Mouse (Mus musculus): Measurements from ENCODE around the gene Tmem132c. TPM values are rescaled to one million over a fixed set of nuclear protein-coding genes. Genes with fewer than 3 reads are reported as not detected.

The Tmem132c gene
- polyA plus RNA-seq (2012; fragmentation: generic; extraction: Trizol): 0.06 TPM
- long read RNA-seq, experiment 1: 0 reads
- long read RNA-seq, experiment 2: 0 reads

- TF ChIP-seq MYOD1 (IDR thresholded peaks at IDR 0.05; ENCODE audit: control insufficient read depth, insufficient read length, low read depth) (no peak), USF1 (IDR thresholded peaks at IDR 0.05; ENCODE audit: low read depth) (no peak), MAX (IDR thresholded peaks at IDR 0.05) (no peak)
- H3K4me3 ChIP-seq (ENCODE audit: insufficient read depth, poor library complexity, severe bottlenecking): no peak within 1 kb of the TSS
- H3K27me3 ChIP-seq (ENCODE audit: control insufficient read depth, insufficient read depth, insufficient read length): no peaks in the 10 kb centered on the region
- H3ac ChIP-seq (ENCODE audit: control insufficient read depth, insufficient read length, low read depth): no peak within 1 kb of the TSS
- no peaks in the 10 kb centered on the region for H3K79me2 ChIP-seq (ENCODE audit: control insufficient read depth, insufficient read depth)
- H3K36me3 ChIP-seq (ENCODE audit: control insufficient read depth, insufficient read depth): no peaks in the 10 kb centered on the region
- no peaks in the 10 kb centered on the region for H3K79me3 ChIP-seq (ENCODE audit: low read depth)
These were observed at the start of gene Tmem132c for GRCm38 (mm10) chr5:127241136-127241924. TSS of gene Tmem132c (plus strand) at chr5:127241808.

DNA sequence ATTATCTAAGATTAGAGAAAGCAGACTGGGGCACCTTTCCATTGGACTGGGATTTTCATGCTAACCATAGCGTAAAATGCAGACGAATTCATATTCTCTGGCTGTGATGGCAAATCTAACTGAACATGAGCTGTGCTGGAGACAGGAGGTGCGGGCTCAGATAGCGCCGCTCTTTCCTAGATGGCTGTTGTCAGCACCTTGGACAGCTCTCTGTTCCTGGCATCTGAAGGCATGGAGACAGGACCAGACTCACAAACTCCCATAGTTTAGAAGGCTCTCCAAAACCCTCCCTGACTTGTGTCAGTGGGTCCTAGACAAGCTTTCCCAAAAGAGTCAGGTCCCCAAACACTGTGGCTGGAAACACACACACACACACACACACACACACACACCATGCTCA lies 49.7 kb upstream of the Tmem132c start:
- Histone ChIP-seq H3K36me3 (ENCODE audit: control insufficient read depth, insufficient read depth) (no peaks in the 10 kb centered on the region), H3K4me3 (ENCODE audit: insufficient read depth, poor library complexity, severe bottlenecking) (no peak overlapping the region), H3K79me3 (ENCODE audit: low read depth) (no peaks in the 10 kb centered on the region), H3K79me2 (ENCODE audit: control insufficient read depth, insufficient read depth) (no peaks in the 10 kb centered on the region), H3ac (ENCODE audit: control insufficient read depth, insufficient read length, low read depth) (no peak overlapping the region), H3K27me3 (ENCODE audit: control insufficient read depth, insufficient read depth, insufficient read length) (no peaks in the 10 kb centered on the region)
- no peak for TF ChIP-seq CEBPB (IDR thresholded peaks at IDR 0.05; ENCODE audit: low read depth)
- TF ChIP-seq FOSL1 (IDR thresholded peaks at IDR 0.05; ENCODE audit: insufficient read depth, low read length, poor library complexity, severe bottlenecking): no peak
- TF ChIP-seq CTCF (IDR thresholded peaks at IDR 0.05; ENCODE audit: control insufficient read depth, insufficient read depth, insufficient read length): no peak
- TF ChIP-seq MYOG (IDR thresholded peaks at IDR 0.05; ENCODE audit: control insufficient read depth, extremely low read depth, insufficient read length): no peak

DNA sequence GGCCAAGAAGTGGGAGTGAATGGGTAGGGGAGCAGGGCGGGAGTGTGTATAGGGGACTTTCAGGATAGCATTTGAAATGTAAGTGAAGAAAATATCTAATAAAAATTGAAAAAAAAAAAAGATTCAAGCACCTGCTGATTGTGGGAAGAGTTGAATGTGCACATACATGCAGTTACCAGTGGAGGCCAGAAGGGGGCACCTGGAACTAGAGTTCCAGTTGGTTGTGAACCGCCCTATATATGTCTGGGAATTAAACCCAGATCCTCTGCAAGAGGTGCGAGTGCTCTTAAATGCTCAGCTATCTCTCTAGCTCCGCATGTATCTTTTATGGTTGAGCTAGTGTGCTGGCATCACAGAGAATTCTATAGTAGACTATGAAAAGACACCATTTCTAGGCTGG lies 42.8 kb upstream of the Tmem132c start:
- TF ChIP-seq MYOD1 (IDR thresholded peaks at IDR 0.05; ENCODE audit: control insufficient read depth, insufficient read length, low read depth) (no peak), MAX (IDR thresholded peaks at IDR 0.05) (no peak), CTCF (IDR thresholded peaks at IDR 0.05; ENCODE audit: control insufficient read depth, insufficient read depth, insufficient read length) (no peak), USF1 (IDR thresholded peaks at IDR 0.05; ENCODE audit: low read depth) (no peak), FOSL1 (IDR thresholded peaks at IDR 0.05; ENCODE audit: insufficient read depth, low read length, poor library complexity, severe bottlenecking) (no peak), MYOG (IDR thresholded peaks at IDR 0.05; ENCODE audit: control insufficient read depth, extremely low read depth, insufficient read length) (no peak), CEBPB (IDR thresholded peaks at IDR 0.05; ENCODE audit: low read depth) (no peak)
- H3ac ChIP-seq (ENCODE audit: control insufficient read depth, insufficient read length, low read depth): no peak overlapping the region
- H3K27me3 ChIP-seq (ENCODE audit: control insufficient read depth, insufficient read depth, insufficient read length): no peaks in the 10 kb centered on the region
- no peaks in the 10 kb centered on the region for H3K79me2 ChIP-seq (ENCODE audit: control insufficient read depth, insufficient read depth)
- no peaks in the 10 kb centered on the region for H3K79me3 ChIP-seq (ENCODE audit: low read depth)
- H3K36me3 ChIP-seq (ENCODE audit: control insufficient read depth, insufficient read depth): no peaks in the 10 kb centered on the region
- H3K4me3 ChIP-seq (ENCODE audit: insufficient read depth, poor library complexity, severe bottlenecking): no peak overlapping the region

GRCm38 (mm10) chr5:127204881-127205280 lies 36.7 kb upstream of the Tmem132c start:
- Histone ChIP-seq H3K27me3 (ENCODE audit: control insufficient read depth, insufficient read depth, insufficient read length) (no peaks in the 10 kb centered on the region), H3K79me3 (ENCODE audit: low read depth) (no peaks in the 10 kb centered on the region), H3K4me3 (ENCODE audit: insufficient read depth, poor library complexity, severe bottlenecking) (no peak overlapping the region), H3ac (ENCODE audit: control insufficient read depth, insufficient read length, low read depth) (no peak overlapping the region), H3K36me3 (ENCODE audit: control insufficient read depth, insufficient read depth) (no peaks in the 10 kb centered on the region), H3K79me2 (ENCODE audit: control insufficient read depth, insufficient read depth) (no peaks in the 10 kb centered on the region)
- TF ChIP-seq FOSL1 (IDR thresholded peaks at IDR 0.05; ENCODE audit: insufficient read depth, low read length, poor library complexity, severe bottlenecking) (no peak), MYOD1 (IDR thresholded peaks at IDR 0.05; ENCODE audit: control insufficient read depth, insufficient read length, low read depth) (no peak), CTCF (IDR thresholded peaks at IDR 0.05; ENCODE audit: control insufficient read depth, insufficient read depth, insufficient read length) (no peak)

GRCm38 (mm10) chr5:127216389-127216788 lies 25.2 kb upstream of the Tmem132c start:
- Histone ChIP-seq H3ac (ENCODE audit: control insufficient read depth, insufficient read length, low read depth) (no peak overlapping the region), H3K27me3 (ENCODE audit: control insufficient read depth, insufficient read depth, insufficient read length) (no peaks in the 10 kb centered on the region), H3K4me3 (ENCODE audit: insufficient read depth, poor library complexity, severe bottlenecking) (no peak overlapping the region), H3K36me3 (ENCODE audit: control insufficient read depth, insufficient read depth) (no peaks in the 10 kb centered on the region), H3K79me3 (ENCODE audit: low read depth) (no peaks in the 10 kb centered on the region), H3K79me2 (ENCODE audit: control insufficient read depth, insufficient read depth) (no peaks in the 10 kb centered on the region)
- TF ChIP-seq USF1 (IDR thresholded peaks at IDR 0.05; ENCODE audit: low read depth): no peak
- TF ChIP-seq CEBPB (IDR thresholded peaks at IDR 0.05; ENCODE audit: low read depth): no peak
- TF ChIP-seq FOSL1 (IDR thresholded peaks at IDR 0.05; ENCODE audit: insufficient read depth, low read length, poor library complexity, severe bottlenecking): no peak
- no peak for TF ChIP-seq MYOD1 (IDR thresholded peaks at IDR 0.05; ENCODE audit: control insufficient read depth, insufficient read length, low read depth)
- no peak for TF ChIP-seq MAX (IDR thresholded peaks at IDR 0.05)
- TF ChIP-seq CTCF (IDR thresholded peaks at IDR 0.05; ENCODE audit: control insufficient read depth, insufficient read depth, insufficient read length): no peak
- TF ChIP-seq MYOG (IDR thresholded peaks at IDR 0.05; ENCODE audit: control insufficient read depth, extremely low read depth, insufficient read length): no peak

- TF ChIP-seq FOSL1 (IDR thresholded peaks at IDR 0.05; ENCODE audit: insufficient read depth, low read length, poor library complexity, severe bottlenecking) (no peak), CTCF (IDR thresholded peaks at IDR 0.05; ENCODE audit: control insufficient read depth, insufficient read depth, insufficient read length) (no peak), MYOG (IDR thresholded peaks at IDR 0.05; ENCODE audit: control insufficient read depth, extremely low read depth, insufficient read length) (no peak), MAX (IDR thresholded peaks at IDR 0.05) (no peak), CEBPB (IDR thresholded peaks at IDR 0.05; ENCODE audit: low read depth) (no peak), USF1 (IDR thresholded peaks at IDR 0.05; ENCODE audit: low read depth) (no peak), MYOD1 (IDR thresholded peaks at IDR 0.05; ENCODE audit: control insufficient read depth, insufficient read length, low read depth) (no peak)
These were observed 23.9 kb upstream of the Tmem132c start for GRCm38 (mm10) chr5:127217725-127218124.

More at GRCm38 (mm10) chr5:127217725-127218124, 23.9 kb upstream of the Tmem132c start:
- no peak overlapping the region for H3ac ChIP-seq (ENCODE audit: control insufficient read depth, insufficient read length, low read depth)
- no peaks in the 10 kb centered on the region for H3K27me3 ChIP-seq (ENCODE audit: control insufficient read depth, insufficient read depth, insufficient read length)
- no peaks in the 10 kb centered on the region for H3K36me3 ChIP-seq (ENCODE audit: control insufficient read depth, insufficient read depth)
- H3K79me2 ChIP-seq (ENCODE audit: control insufficient read depth, insufficient read depth): no peaks in the 10 kb centered on the region
- no peaks in the 10 kb centered on the region for H3K79me3 ChIP-seq (ENCODE audit: low read depth)
- H3K4me3 ChIP-seq (ENCODE audit: insufficient read depth, poor library complexity, severe bottlenecking): no peak overlapping the region
